Mouse (Mus musculus) left cerebral cortex, postnatal 25 days (tissue): ENCODE results near the gene Fam78b. TPM values are rescaled to one million over a fixed set of nuclear protein-coding genes. Genes with fewer than 3 reads are reported as not detected.

Experiments
- DNase-seq, 2 experiments: peaks; one replicate each; pipeline ENCODE4 v3.0.0; 2022; ENCODE audit warnings: low spot score in 2 of 2, mixed read lengths in 1 of 2
- intact Hi-C: fragments of 180-260 bp; cut with DNase I; formaldehyde crosslinking; loops from one replicate; pipeline ENCODE4 v1.15.1; 2025
- total RNA-seq, 2 experiments: library from RNA; stranded (reverse); gene quantifications; 2 replicates each; pipeline ENCODE4 v1.2.3; 2021

Gene Fam78b
- 10 to 100 TPM; 36.7 to 36.9 TPM for total RNA-seq

DNA sequence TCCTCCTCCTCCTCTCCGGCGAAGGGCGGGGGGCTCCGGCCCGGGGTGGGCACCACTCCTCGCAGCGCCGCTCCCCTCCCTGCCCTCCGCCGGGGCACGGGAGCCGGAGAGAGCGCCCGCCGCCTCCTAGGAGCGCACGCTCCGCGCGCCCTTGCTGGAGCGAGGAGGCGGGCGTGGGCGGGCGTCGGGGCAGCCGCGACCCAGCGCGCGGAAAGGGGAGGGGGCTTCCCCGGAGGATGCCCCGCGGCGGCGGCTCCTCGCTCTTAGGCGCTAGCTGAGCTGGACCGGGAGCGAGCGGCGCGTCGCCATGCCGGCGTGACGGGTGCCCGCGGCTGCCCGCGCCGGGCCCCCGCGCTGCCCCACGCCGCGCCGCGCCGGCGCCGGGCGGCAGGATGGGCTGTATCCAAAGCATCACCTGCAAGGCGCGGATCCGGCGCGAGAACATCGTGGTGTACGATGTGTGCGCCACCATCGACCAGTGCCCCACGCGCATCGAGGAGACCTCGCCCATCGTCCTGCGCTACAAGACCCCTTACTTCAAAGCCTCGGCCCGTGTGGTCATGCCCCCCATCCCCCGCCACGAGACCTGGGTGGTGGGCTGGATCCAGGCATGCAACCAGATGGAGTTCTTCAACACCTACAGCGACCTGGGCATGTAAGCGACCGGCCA is at the start of gene Fam78b:
Fam78b (plus strand) TSS at position 244 of the 670 bp plus-strand sequence.
- intact Hi-C loops, result loop anchor here (5.0 to 10.0 kb wide), 6 partner anchors 51 to 567 kb away; no protein-coding TSS in a partner anchor
- peak; percentile 42 to 52 for DNase-seq

DNA sequence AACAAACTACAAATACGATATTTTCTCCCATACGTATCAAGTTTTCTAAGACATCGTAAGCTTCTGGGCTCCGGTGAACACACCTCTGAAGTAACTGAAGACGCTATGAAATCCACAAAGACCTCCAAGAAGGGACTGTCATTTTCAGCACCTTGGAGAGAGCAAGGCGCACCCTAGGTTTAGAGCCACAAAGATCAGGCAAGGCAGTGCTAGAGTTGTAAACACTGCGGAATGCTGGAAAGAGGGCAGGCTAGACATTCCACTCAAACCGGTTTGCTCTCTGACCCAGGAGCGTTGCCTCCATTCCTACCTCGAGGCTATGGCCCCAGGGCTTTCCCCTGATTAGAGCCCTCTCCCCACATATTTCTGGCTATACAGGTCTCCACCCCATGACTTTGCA is 36.7 kb upstream of the Fam78b start:
- no peak for DNase-seq
- intact Hi-C loops, result no loop called here

DNA sequence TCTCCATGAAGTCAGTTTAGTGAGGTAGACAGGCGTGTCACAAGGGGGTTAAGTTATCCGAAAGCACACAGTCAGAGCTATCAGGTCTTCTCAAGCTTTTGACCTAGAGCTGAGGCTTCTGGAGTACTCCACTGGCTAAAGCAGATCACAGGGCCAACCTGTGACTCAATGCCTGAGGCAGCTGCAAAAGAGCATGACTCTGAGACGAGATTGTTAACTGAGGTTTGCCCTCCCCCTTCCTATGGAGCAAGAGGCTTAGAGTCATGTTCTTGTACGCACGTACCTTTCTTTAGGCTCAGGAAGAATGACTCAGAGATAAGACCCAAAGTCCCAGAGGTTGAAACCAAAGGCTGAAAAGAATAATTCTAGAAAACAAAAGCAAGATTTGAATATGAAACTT is 32.9 kb upstream of the Fam78b start:
- intact Hi-C loops, result no loop called here

DNA sequence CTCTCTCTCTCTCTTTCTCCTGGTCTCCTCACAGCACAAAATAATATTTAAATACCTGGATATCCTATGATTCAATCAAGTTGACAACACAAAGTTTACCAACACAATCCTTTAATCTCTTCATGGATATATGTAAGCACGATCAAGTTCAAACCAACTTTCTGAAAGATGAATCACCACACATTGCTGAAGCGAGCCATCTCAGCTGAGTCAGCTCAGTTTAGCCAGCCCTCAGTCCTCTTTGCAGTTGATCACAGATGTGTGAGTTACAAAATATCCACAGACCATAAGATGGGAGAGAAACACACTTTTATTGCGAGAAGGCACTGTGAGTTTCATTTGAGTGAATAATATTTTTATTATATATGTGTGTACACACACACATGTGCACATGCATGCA is 27.5 kb upstream of the Fam78b start:
- peak in 1 of 2 experiments; percentile 7 for DNase-seq
- intact Hi-C loops, result no loop called here

More for the DNA sequence above, 32.9 kb upstream of the Fam78b start:
- DNase-seq, result no peak

DNA sequence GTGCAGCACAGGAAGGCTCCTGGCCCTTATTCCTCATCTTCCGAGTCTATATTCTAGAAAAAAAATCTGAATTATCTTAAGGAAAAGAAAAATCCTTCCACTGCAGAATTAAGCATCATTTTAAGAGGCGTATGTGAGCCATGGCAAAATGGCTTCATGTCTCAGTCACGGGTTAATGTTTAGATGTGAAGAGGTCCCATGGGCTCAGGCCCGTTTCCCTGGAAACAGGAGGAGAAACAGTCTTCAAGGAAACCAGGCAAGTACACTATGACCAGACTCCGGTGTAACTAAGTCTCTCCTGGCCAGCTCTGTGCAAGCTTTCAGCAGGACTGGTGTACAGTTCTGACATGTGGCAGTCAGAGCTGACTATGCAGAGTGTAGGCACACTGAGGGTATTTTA is 22.6 kb upstream of the Fam78b start:
- intact Hi-C loops, result no loop called here
- no peak for DNase-seq

DNA sequence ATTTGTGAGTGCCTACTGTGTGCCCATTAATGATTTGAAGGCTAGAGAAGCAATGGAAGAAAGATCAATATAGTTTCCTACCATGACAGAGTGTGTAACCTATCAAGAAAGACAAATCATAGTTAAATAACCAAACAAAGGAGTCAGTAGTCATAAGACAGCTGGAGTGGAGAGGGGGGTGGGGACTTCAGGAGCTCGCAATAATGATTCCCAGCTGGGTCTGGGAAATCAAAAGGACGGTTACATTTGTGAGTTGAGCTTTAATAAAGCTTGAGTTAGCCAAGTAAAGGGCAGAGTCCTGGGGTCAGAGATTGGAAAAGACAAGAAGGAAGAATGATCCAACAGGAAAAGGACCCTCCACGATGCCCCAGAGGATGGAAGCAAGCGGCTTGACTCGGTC is 7.0 kb upstream of the Fam78b start:
- no peak for DNase-seq
- intact Hi-C loops, result no loop called here

DNA sequence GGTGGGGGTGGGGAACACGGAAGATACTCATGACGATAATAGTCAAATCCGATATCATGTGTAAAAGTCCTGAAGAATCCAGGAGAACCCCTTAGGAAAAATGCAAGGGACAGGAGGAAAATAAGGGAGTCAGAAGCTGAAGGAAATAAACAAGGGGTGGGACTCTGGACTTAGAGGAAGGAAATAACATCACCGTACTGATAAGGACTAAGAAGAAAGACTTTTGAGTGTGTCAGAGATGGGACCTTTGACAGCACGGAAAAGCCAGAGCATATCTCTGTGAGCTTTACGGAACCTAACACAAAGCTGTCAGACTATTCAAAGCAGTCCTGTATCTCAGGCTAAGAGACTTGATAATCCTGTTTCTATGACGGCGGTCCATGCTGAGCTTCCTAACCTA is 5.0 kb upstream of the Fam78b start:
- no peak for DNase-seq
- intact Hi-C loops, result no loop called here

DNA sequence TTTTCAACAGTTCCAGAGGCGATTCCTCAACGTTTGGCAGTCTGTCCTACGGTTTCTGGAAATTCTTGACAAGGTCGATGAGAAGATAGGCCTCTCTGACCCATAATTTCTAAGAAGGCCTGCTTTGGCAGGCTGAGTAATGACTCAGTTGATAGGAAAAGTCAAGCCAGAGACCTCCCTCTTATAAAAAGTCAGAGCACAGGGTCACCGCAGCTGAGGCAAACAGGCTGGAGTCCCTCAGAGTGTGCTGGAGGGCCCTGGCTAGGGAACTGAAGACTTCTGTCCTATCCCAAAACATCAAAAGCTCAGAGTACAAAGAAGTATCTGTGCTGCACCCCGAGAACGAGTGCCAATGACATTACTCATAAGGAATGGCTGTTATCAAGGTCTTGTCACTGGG is 4.4 kb upstream of the Fam78b start:
- intact Hi-C loops, result no loop called here
- no peak for DNase-seq

DNA sequence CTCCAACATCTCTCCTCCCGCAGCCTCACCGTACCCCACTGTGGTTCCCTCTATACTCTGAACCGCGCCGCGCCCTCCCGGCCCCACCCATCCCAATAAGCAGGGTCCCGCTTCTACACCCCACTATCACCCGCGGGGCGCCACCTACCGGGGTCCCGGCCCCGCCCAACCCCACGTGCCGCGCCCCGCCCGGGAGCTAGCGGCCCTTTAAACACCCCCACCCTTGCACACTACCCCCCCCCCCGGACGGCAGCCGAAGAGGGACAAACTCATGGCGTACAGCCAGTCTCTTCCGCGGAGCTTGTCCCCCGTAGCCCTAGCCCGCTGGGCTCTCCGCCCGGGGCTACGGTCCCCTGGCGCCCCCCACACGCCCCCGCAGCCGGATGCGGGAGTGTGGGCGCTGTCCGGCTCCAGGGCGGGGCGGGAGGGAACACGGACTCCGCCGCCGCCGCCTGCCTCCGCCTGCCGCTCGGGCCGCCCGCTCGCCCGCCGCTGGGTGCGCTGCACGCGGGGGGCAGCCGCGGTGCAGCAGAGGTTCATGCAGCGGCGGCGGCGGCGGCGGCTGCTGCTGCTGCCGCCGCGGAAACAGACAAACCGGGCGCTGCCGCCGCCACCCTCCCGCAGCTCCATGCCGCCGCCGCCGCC is 566 bp upstream of the Fam78b start:
- DNase-seq, result peak; percentile 70 to 71
- intact Hi-C loops, result loop anchor here (5.0 to 10.0 kb wide), 6 partner anchors 52 to 566 kb away; no protein-coding TSS in a partner anchor

DNA sequence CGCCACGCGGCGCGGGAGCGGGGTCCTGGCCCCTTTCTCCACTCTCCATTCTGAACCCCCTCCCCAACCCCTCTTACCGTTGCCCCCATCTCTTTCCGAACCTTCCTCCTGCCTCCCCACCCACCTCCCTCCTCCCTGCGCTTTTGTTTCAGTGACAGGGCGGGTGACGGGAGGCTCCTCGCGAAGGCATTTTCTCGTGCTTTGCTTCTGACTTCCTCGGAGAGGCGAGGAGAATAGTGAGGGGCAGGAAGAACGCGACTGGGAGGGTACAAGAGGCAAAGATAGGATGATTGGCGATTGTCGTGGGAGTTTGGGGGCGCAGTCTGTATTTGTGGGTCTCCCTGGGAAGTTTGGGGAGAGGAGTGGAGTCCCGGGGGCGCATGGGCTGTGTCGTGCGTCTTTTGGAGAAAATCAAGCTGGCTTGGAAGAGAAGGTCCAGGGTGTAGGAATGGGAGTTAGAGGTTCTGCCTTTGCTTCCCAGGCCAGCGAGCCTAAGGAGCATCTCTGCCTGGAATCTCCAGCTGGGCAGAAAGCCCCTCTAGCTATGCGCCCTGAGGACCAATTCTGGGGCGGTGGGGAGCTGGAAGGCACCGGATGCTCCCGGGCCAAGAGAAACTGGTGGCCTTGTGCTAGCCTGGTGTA is 748 bp downstream of the Fam78b start:
- DNase-seq, result peak; percentile 28 to 46
- intact Hi-C loops, result loop anchor here (5.0 to 10.0 kb wide), 6 partner anchors 50 to 567 kb away; no protein-coding TSS in a partner anchor

DNA sequence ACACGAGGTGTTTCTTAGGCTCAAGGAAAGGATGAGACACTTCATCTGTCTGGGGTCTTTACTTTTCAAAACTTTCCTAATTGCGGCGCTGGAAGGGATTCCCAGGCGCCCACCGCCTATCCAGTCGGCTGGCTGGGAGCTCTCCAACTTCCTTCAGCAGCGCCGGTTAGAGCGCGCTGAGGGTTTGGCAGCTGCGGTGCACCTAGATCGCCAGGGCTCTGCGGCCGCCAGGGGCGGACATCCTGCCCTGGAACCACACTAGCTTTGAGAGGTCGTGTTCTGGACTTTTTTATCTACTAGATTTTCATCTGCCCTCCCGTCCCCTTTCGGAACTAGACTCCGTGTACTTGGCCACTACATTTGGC is 1.3 kb downstream of the Fam78b start:
- intact Hi-C loops, result loop anchor here (5.0 to 10.0 kb wide), 6 partner anchors 50 to 568 kb away; no protein-coding TSS in a partner anchor
- peak; percentile 35 to 39 for DNase-seq

DNA sequence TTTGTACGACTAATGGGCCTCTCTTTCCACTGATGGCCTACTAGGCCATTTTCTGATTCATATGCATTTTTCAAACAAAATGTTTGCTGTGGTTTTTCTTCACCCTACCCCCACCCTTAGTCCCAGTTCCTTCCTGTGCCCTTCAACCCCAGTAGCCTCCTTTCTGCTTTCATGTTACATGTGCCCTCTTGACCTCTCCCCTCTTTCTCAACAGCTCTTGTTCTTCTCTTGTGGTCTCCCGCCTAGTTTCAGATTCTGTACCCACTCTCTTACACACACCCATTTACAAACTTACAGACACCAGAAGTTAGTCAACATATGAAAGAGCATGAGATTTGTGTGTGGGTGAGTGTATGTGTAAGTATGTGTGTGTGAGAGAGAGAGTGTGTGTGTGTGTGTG is 3.4 kb downstream of the Fam78b start:
- DNase-seq, result no peak
- intact Hi-C loops, result loop anchor here (5.0 to 10.0 kb wide), 6 partner anchors 48 to 570 kb away; no protein-coding TSS in a partner anchor

DNA sequence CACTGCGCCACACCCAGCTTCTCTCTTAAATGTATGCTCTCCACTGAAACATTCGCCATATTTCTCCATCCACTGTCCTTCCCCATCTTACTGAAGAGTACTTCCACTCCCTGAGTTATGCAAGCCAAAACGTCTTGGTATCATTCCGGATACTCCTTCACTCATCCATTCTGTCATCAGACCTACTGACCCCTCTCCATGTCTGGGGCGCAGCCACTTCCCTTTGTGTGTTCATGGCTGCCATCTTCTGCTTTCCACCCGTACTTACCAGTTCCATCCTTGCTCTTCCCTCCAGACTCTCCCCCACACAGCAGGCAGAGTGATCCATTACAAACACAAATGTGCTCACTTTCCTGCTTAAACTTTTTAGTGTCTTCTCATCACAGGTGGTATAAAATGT is 6.1 kb downstream of the Fam78b start:
- DNase-seq, result no peak
- intact Hi-C loops, result loop anchor here (10.0 kb wide), 2 partner anchors 327 to 573 kb away; no protein-coding TSS in a partner anchor

DNA sequence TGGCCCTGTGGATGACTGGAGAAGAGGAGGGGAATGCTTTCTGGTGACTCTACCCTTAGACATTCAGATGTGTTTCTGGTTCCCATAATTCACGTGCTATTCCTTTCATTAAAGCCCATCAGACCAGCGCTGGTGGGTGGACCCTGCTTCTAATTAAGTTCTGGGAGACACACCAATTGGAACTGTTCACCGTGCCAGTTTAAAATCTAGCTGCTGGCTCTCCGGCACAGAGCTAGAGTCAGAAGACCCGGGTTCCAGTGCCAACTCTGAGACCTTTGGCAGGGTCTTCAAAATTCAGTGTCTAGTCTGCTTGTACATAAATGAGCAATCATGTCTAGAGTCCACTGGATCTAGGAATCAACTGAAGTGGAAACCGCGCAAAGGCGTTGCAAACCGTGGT is 9.0 kb downstream of the Fam78b start:
- intact Hi-C loops, result no loop called here
- DNase-seq, result no peak

DNA sequence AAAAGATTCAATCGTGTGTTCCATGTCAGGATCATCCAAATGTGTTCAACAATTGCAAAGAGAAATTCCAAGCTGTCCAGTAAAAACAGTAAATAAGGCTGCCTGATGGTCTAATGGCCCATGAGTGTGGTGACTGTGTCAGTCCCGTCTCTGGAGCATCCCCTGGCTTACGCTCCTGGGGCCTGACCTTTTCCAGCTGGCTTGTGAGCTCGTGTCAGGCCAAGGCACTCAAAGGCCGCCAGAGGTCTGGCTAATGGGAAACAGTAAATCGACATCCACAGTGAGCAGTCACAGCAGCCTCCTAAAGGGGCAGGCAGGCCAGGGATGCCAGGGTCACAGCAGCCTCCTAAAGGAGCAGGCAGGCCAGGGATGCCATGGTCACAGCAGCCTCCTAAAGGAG is 10.1 kb downstream of the Fam78b start:
- intact Hi-C loops, result no loop called here
- no peak for DNase-seq

DNA sequence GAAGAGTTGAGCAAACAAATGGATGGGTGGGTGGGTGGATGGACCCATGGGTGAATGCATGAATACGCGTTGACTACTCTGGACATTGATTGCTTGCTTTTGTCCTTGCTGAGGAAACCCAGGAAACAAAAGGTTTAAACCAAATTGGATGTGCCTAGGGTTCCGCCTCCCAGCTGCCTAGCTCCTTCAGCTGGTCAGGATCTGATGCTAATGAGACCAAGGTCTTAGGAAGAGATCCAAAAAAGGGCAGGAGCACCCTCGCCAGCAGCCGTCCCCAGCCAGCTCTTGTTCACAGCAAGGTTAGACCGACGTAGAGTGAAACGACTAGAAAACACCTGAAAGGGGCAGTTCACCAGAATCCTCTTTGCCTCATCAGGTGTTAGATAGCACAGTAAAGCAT is 11.4 kb downstream of the Fam78b start:
- intact Hi-C loops, result no loop called here
- no peak for DNase-seq

DNA sequence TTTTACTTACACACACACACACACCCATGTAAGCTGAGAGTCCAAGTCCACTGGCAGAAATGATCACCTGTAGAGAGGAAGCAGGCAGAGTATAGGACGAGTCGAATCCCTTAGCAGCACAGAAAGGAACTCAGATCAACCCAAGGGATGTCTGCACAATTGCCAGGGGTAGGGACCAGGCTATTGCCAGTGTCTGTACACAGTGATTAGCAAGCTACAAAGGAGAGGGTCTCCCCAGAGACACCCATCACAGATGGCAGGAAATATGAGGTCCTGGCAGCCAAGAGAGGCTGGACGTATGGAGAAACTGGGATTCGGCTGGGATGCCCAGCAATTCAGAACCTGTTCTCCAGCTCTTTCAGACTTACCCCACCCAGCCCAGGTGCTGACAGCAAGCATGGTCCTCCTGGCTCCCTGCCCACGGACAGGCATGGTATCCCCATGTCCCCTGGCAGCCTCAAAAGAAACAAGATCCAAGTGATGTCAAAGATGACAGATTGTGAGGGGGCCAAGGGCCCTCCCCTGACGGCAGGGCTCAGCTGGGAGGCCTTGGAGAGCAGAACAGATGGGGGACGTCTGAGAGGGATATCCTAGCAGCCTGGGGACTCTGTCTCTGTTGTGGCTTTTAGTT is 12.1 kb downstream of the Fam78b start:
- no peak for DNase-seq
- intact Hi-C loops, result no loop called here

DNA sequence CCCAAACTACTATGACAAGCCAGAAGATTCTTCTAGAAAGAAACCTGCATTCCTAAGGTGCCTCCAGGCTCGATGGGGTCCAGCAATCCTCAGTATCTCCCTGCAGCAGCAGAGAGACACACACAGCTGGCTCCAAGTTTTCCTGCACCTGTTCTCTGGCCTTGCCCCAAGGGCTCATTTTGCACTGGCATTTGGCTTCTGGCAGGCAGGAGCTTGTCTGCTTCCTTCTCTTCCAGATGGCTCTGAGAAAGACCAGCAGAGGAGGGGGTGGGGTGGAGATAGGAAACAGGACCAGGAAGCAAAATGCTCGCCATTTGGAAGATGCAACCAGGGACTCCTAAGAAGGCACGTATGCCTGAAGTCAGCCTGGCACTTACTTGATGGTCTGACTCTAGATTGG is 15.1 kb downstream of the Fam78b start:
- no peak for DNase-seq
- intact Hi-C loops, result no loop called here

DNA sequence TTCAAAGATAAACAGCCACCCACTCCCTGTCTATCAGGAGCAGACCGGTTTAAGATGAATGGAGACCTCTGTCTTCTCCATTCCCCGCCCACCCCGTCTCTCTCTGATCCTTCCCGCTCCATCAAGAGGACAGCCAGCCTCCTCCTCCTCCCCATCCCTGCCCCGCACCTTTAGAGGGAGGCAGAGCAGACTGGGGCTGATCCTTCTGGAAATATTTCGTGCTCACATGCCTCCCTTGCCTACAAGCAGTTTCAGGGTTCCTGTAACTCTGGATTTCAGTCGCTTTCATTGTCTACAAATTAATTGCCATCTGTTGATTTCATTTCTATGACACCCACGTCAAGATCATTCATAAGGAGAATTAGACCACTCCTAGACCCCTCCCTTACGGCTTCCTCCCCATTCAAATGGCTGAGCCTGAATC is 20.8 kb downstream of the Fam78b start:
- intact Hi-C loops, result no loop called here
- DNase-seq, result no peak

DNA sequence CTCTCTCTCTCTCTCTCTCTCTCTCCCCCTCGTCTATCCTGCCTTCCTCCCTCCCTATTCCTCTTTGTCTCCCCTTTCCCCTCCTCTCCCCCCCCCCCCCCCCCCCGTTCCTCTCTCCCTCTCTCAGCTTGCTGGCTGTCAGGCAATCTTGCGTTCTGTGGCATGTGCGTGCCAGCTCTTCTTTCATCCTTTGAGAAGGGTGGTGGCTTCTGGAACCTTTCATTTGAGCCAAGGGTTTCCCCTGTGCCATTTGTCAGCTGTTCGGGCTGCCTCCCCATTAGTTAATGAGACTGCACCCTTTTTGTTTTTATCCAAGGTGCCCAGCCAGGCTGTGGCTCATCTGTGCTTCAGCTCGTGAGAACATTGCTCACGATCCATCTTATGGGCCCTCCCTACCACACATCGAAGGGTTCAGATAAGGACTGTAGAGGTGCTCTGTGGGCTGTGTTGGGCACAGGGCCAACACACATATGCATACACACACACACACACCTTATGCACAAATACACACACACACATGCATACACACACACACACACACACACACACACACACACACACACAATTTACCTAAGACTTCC is 21.4 kb downstream of the Fam78b start:
- no peak for DNase-seq
- intact Hi-C loops, result no loop called here
